Mouse (Mus musculus) adrenal gland, postnatal 10 days (tissue): ENCODE measurements at regions not wholly inside any gene's neighbourhood (a gene's known extent, or its start where the extent isn't known, plus 50 kb on each side); places are given as distances from the start of the nearest gene placed in this dataset.

Experiments
- DNase-seq: peaks from one replicate; pipeline ENCODE4 v3.0.0; 2021; ENCODE audit warnings: mixed read lengths

GRCm38 (mm10) chr9:116227738-116228137, 52.6 kb upstream of the Tgfbr2 start:
- no peak for DNase-seq
